Mouse (Mus musculus) frontal cortex, postnatal 10 days (tissue): Measurements from ENCODE around the gene Olfr893.
"Not testable (repeated sequence)": the region's sequence is repeated elsewhere in the genome, so short reads cannot be mapped to it uniquely, and the experiment has no call there.

ENCODE experiments used
- DNase-seq, 2 experiments: peaks; one replicate each; pipeline ENCODE4 v3.0.0; 2022; ENCODE audit warnings: low spot score in 2 of 2, mixed read lengths in 1 of 2

Gene Olfr893

GRCm38 (mm10) chr9:38208065-38208464 is at the start of gene Olfr893:
Gene Olfr893, plus strand, starts transcription at chr9:38208365.
- no peak for DNase-seq

- not testable (repeated sequence) for DNase-seq
These were observed 39.8 kb upstream of the Olfr893 start for GRCm38 (mm10) chr9:38168341-38168740.

GRCm38 (mm10) chr9:38180721-38181120 is 27.4 kb upstream of the Olfr893 start, which contains the start of gene Olfr891:
Gene Olfr891, minus strand, starts transcription at chr9:38180821.
- DNase-seq = no peak

- no peak for DNase-seq
These were observed 9.6 kb downstream of the Olfr893 start, which contains the start of gene Olfr894 for GRCm38 (mm10) chr9:38217755-38218154. Gene Olfr894, plus strand, starts transcription at chr9:38218055.

GRCm38 (mm10) chr9:38252474-38252873 is 44.3 kb downstream of the Olfr893 start, which contains the start of gene Olfr143:
Gene Olfr143, plus strand, starts transcription at chr9:38252774.
- no peak for DNase-seq
